20 mouse cellular contexts compared by ENCODE assay signal in the genomic region with DNA sequence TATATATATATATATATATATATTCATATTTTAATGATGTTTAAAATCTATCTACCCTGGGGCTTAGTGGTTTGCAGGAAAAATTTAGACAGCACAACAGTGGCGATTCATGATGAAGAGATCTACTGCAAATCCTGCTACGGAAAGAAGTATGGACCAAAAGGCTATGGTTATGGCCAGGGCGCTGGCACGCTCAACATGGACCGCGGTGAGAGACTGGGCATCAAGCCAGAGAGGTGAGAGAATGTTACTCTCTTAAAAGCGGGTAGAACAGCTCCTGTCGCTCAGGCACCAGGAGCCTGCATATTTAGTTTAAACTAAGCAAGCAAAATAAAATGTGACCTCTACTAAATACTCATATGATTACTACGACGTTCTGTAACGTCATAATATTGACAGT. TPM values are rescaled to one million over a fixed set of nuclear protein-coding genes. Genes with fewer than 3 reads are reported as not detected.
DNase-seq lines count a peak whose midpoint lies in the region; ATAC-seq lines count a peak whose summit lies in the region.
"Had no signal": no experiment of that assay in that cellular context is flagged by ENCODE, and none has a peak within 500 bp of the region (broad histone marks: within the 10 kb centered on the region; RNA-seq: fewer than 3 reads in every experiment).

No protein-coding gene starts in this region.

- no peaks in the 10 kb centered on the region for H3K9me3 ChIP-seq in kidney, embryonic 14.5 days (ENCODE audit: control insufficient read depth, low read length)
- H3K9me3 ChIP-seq: embryonic facial prominence, embryonic 12.5 days; liver, embryonic 13.5 days; stomach, embryonic 15.5 days had no signal

- no peak overlapping the region for H3K4me2 ChIP-seq in kidney, embryonic 14.5 days (replicated peaks; ENCODE audit: low read depth, low read length)
- H3K4me2 ChIP-seq: embryonic facial prominence, embryonic 12.5 days; liver, embryonic 13.5 days; midbrain, embryonic 11.5 days; stomach, embryonic 15.5 days had no signal

- no peak overlapping the region for H3K4me3 ChIP-seq in kidney, embryonic 14.5 days (ENCODE audit: low read length)
- H3K4me3 ChIP-seq: embryonic facial prominence, embryonic 12.5 days; heart, adult 2 months; liver, embryonic 13.5 days; stomach, embryonic 15.5 days had no signal

- H3K4me1 ChIP-seq in kidney, embryonic 14.5 days (ENCODE audit: control insufficient read depth, insufficient read depth, low read length), result peaks cover 19% of the 10 kb centered on the region

- no peak overlapping the region for H3K9ac ChIP-seq in kidney, embryonic 14.5 days (ENCODE audit: low read depth, low read length)
- H3K9ac ChIP-seq: embryonic facial prominence, embryonic 12.5 days; forebrain, postnatal 0 days; liver, embryonic 13.5 days; stomach, embryonic 15.5 days had no signal

- no peak; the same call in 1 of the 2 replicates for ATAC-seq in kidney, embryonic 14.5 days (ENCODE audit: low FRiP score, low TSS enrichment)
- ATAC-seq: forebrain, postnatal 0 days had no signal

- H3K36me3 ChIP-seq in kidney, embryonic 14.5 days (ENCODE audit: control insufficient read depth, insufficient read depth, low read length), result peaks cover 29% of the 10 kb centered on the region

- DNase-seq in heart, adult 11 months, result peak; percentile 90
- DNase-seq in heart, adult 18-20 months, result no peak
- DNase-seq in kidney, adult 8-10 months, result peak; percentile 46 to 70
- DNase-seq in cerebellum, postnatal 10 days, result peak; percentile 62 to 63
- DNase-seq in kidney, postnatal 25 days, result peak; percentile 60 to 72
- no peak for DNase-seq in left cerebral cortex, postnatal 14 days (ENCODE audit: low spot score in 2 of 2)
- DNase-seq: adrenal gland, adult 2 months; forebrain, postnatal 0 days; gastrocnemius, postnatal 14 days; heart, adult 2 months; layer of hippocampus, adult 9-11 months; liver, embryonic 13.5 days; lung, adult 2 months; lung, postnatal 14 days; thymus, adult 18-20 months; thymus, postnatal 36 days had no signal

- 92% methylated on average over 11 of the region's 11 CpGs for WGBS in kidney, embryonic 14.5 days

- intact Hi-C loops in left cerebral cortex, postnatal 14 days (cut with DNase I), result no loop called here

- H3K27ac ChIP-seq in kidney, embryonic 14.5 days (ENCODE audit: low read depth, low read length), result no peak overlapping the region
- H3K27ac ChIP-seq: embryonic facial prominence, embryonic 12.5 days; heart, adult 2 months; liver, embryonic 13.5 days; stomach, embryonic 15.5 days had no signal

- no peaks in the 10 kb centered on the region for H3K27me3 ChIP-seq in kidney, embryonic 14.5 days (ENCODE audit: control insufficient read depth, insufficient read depth, low read length)
- H3K27me3 ChIP-seq: embryonic facial prominence, embryonic 12.5 days; liver, embryonic 13.5 days; stomach, embryonic 15.5 days had no signal

RNA-seq across cellular contexts. Expression of gene Csrp2, which starts 15.5 kb away (rescaled TPM):
- 10 to 100 TPM; 28.4 to 32.3 TPM for total RNA-seq in heart, adult 18-20 months (2021)
- 157 and 158 TPM in 2 replicates for polyA plus RNA-seq in kidney, embryonic 14.5 days (2014; fragmentation: Nextera tagmentation; extraction: Ambion mirVana)
- 10 to 100 TPM; 26.3 to 30.3 TPM for total RNA-seq in left cerebral cortex, postnatal 14 days (2021)

Comparison
In these comparisons a context has a peak if more than half of its experiments do, and no peak if none do; other contexts are left out.
1. DNase-seq: peak in heart, adult 11 months (single experiment), kidney, adult 8-10 months (2 of 2), cerebellum, postnatal 10 days (2 of 2) and kidney, postnatal 25 days (2 of 2); none in heart, adult 18-20 months (0 of 2) and left cerebral cortex, postnatal 14 days (0 of 2).